Mouse (Mus musculus): ENCODE data around the gene Ltbr.

DNA sequence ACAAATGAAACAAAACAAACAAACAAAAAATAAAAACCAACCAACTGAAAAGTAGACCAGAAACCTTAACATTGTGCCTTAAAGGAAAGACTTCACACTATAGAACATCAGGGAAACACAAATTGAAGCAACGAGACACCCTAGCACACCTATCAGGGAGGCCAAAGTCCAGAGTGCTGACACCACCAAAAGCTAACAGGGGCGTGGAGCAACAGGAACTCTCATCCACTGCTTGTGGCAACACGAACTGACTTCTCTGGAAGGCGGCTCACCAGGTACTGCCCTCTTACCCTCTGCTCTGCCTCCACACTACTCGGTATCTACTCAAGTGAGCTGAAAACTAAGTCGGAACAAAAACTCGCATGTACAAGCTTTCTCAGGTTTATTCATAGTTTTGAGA, 21.4 kb downstream of the Ltbr start:
- TF ChIP-seq POLR2A (IDR thresholded peaks at IDR 0.05; ENCODE audit: borderline replicate concordance, control insufficient read depth, low read depth, low read length) = no peak
- TF ChIP-seq CTCF (IDR thresholded peaks at IDR 0.05; ENCODE audit: control insufficient read depth, insufficient read depth, low read length) = no peak

All from bone marrow, adult 2 months (tissue).